Mouse (Mus musculus) urinary bladder, postnatal 36 days (tissue): ENCODE measurements at regions not wholly inside any gene's neighbourhood (a gene's known extent, or its start where the extent isn't known, plus 50 kb on each side); places are given as distances from the start of the nearest gene placed in this dataset.
A peak's percentile ranks its signal among the peaks of the same experiment; 100 is the strongest.

Experiments
- DNase-seq, 2 experiments: peaks; one replicate each; pipeline ENCODE4 v3.0.0; 2022; ENCODE audit warnings: low spot score in 2 of 2, mixed read lengths in 1 of 2

DNA sequence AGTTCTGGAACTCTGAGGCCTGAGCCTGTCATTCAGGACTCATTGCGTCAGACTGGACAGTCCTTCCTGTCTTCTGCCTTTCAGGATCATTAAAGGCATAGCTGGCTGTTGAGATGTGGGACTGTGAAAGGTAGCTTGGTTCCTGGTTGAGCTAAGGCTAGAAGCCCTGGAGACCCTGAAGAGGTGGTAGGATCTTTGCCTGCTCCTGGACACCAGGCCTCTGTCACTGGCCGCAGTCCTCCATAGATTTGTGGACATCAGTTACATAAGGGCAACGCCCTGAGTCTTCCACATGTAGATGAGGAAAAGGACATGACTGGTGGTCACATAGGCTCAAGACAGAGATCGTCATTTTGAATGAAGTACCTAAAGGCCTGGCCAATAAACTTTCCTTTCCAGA, 127.9 kb downstream of the Opa1 start:
- DNase-seq, result no peak

DNA sequence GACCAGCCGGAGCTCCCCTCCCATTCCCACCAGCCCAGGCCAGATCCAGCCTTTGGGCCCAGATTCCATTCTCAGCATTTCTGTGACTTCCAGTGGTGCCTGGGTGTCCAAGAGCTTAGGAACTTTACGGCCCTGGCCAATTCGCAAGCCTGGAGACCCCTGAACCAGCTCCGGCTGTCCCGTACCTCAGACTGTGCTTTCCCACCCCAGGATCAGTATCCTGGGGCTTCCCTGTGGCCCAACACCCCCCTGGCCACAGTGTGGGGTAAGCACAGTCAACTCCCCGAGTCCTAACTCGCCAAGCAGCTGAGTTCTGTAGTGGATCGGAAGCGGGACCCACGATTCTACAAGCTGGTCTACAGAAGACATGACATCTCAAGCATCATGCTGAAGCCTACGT, 128.5 kb downstream of the Opa1 start:
- no peak for DNase-seq

DNA sequence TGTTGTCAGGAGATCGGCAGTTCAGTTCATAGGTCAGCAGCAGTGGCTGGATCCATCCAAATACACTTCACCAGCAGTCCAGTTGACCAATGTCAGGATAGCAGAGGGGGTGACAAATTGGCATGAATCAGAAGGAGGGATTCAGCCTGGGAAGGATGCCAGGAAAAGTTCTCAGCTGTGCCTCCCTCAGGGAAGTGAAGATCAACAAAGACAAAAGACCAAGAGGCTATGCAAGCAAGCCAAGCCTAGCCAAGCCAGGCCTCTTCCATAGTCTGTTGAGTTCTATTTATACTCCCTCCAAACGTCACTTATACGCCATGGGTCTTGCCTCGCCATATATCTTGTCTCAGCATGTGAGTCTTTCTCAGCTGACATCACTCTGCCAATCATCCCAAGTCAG, 129.9 kb downstream of the Opa1 start:
- DNase-seq, result no peak

DNA sequence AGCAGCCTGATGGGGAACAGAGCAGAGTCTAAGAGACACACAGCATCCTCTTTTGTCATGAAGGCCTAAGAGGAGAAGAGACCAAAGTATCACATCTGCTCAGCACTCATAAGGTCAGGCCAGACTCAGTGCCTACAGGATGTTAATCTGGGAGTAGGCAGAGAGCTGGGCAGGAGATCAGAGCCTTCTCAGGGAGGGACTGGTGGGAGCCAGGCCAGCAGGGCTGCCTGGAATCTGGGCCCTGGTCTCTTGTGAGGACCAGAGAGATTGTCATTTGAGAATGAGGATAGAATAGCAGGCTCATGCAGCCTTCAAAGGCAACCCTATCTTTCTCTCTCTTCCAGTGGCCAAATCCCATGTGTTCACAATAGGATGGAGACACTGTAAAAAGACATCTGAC, 132.3 kb downstream of the Opa1 start:
- no peak for DNase-seq

DNA sequence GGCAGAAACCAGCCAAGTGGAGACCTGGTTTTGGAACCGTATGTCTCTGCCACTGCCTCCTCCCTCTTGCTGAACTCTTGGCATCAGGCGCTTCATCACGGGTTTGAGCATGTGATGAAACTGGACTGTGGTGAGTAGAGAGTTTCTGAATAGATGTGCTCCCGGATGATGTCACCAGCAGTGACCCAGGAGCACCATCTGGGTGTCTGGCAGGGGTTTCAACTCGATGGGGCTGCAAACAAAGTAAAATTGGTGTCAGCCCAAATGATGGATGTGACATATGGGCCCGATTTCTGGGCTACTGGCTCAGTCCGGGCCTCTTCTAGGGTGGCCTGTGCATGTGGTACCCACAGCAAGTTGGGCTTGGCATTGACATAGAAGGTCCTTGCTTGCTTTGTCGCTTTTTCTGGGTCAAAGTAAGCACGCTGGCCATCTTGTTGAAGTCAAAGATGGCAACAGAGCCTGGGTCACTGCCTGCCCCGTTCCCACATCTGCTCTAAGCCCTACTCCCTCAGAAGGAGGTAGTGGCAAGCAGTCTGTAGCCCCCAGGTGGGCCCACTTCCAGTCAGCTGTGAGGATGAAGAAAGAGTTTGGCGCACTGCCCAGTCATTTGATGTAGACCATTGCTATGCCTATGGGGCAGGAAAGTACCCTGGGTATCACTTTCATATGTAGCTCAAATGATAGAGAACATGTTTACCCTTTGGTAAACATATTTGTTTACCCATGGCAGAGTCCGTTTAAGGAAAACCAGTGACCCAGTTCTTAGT, 133.0 kb downstream of the Opa1 start:
- DNase-seq, result no peak

GRCm38 (mm10) chr16:29714612-29715127, 135.5 kb downstream of the Opa1 start:
- peak in 1 of 2 experiments; percentile 53 for DNase-seq

DNA sequence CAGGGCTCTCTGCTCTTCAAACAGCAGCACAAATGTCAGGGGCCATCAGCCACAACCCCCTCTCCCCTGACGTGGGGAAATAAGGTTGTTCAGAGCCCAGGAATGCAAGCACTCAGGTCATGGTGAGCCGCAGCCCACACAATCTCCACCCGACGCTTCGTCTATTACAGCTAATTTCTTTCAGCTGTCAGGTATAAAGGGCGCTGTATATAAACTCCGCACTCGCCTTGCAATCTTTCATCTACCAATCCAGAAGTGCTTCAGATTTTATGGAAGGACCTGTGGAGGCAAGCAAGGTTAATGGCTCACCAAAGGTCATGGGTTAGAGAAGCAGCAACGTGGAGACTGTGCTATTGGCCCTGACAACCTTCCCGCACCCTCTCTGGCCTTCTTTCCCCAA, 139.8 kb downstream of the Opa1 start:
- no peak for DNase-seq

- DNase-seq, result no peak
Measured at GRCm38 (mm10) chr16:29719571-29720451, 140.7 kb downstream of the Opa1 start.

- no peak for DNase-seq
Measured at GRCm38 (mm10) chr16:29725153-29725552, 146.0 kb downstream of the Opa1 start.

- DNase-seq, result no peak
Measured at GRCm38 (mm10) chr16:29725563-29725962, 146.4 kb downstream of the Opa1 start.

GRCm38 (mm10) chr16:29727397-29727796, 148.3 kb downstream of the Opa1 start:
- no peak for DNase-seq

DNA sequence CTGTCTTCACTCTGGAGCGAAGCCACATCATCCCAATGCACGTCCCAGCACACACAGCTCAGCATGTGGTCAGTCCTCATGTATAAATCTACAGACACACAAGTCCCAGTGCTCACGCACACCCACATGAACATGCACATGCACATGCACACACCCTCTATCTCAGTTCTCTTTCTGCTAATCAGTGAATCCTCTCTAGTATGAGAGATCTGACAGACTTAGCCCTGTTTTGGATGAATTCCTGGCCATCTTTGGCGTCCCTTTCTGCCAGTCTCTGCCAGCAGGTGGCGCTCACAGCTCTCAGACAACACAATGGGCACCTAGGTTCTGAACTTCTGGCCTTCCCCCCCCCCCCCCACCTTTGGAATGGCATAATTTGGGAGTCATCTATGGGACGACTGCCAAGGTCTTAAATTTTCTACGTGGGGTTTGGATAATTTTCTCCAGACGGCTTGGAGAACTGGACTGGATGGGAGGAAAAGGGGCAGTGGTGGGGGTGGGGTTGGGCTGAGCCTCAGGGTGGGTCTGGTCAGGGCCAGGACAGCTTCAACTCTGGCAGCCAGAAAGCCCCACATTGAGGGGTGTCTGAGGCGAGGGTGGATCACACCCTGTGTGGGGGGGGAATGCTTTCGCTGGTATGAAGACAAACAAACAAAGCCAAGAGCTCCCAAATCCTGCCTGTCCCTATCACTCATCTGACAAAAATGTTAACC, 149.8 kb downstream of the Opa1 start:
- peak; percentile 79 to 83 for DNase-seq

DNA sequence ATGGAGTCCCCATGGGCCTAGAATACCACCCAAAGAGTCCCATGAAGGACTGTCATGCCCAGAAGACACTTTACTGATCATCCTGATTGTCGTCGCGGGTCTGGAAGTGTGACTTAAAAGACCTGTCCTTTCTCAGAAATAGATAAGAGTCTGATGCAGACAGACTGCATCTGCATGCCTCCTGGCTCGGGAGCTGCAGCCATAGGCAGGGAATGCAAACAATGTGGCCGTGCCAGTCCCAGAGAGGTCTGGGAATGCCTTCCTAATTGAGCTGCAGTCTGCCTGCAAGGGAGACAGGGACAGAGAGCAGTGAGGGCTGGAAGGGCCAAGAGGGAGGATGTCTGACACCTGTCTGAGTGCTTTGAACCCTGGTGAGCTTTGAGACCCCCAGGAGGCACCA, 150.9 kb downstream of the Opa1 start:
- no peak for DNase-seq

- DNase-seq, result no peak
Measured at GRCm38 (mm10) chr16:29732889-29733288, 153.8 kb downstream of the Opa1 start.

GRCm38 (mm10) chr16:29733847-29734246, 154.7 kb downstream of the Opa1 start:
- no peak for DNase-seq

- DNase-seq, result peak; percentile 38 to 53
Measured at GRCm38 (mm10) chr16:29734324-29734723, 155.2 kb downstream of the Opa1 start.

GRCm38 (mm10) chr16:29734738-29735250, 155.7 kb downstream of the Opa1 start:
- DNase-seq, result no peak

- no peak for DNase-seq
Measured at GRCm38 (mm10) chr16:29735371-29736008, 156.4 kb downstream of the Opa1 start.

DNA sequence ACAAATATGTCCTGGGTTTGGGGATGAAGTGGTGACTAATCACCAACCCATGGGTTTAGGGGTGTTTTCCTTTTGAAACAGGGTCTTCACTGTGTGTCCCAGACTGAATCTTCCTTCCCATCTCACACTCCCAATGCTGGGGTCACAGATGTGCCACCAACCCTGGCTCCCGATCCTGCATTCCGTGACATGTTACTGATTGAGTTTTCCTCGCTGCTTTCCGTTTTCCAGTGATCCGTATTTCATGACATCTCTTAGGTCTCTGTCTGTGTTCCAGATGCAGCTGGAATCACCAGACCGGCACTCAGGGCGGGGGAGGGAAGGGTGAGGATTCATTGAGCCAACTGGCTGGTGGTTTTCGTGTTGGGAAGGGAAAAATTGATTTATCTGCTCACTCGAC, 157.1 kb downstream of the Opa1 start:
- DNase-seq, result no peak

- no peak for DNase-seq
Measured at GRCm38 (mm10) chr16:29738075-29738474, 158.9 kb downstream of the Opa1 start.

GRCm38 (mm10) chr16:29742497-29743230, 163.5 kb downstream of the Opa1 start:
- no peak for DNase-seq
